Mouse (Mus musculus) brain, embryonic 14.5 days (tissue): ENCODE measurements around the gene Stxbp3. TPM values are rescaled to one million over a fixed set of nuclear protein-coding genes. Genes with fewer than 3 reads are reported as not detected.

Source experiments
- DNase-seq: peaks from one replicate; pipeline ENCODE4 v3.0.0-alpha.2; 2011; ENCODE audit warnings: low read depth
- CTCF ChIP-seq: fragments of 200-500 bp; IDR thresholded peaks from 2 replicates; pipeline ENCODE4 v1.5.1; 2012; ENCODE audit warnings: inconsistent platforms, mild to moderate bottlenecking, moderate library complexity, borderline replicate concordance; ENCODE audit not compliant: insufficient read depth, insufficient read length; ENCODE audit errors: extremely low read depth
- POLR2A ChIP-seq: fragments of 200-500 bp; IDR thresholded peaks from 2 replicates; pipeline ENCODE4 v1.6.1; 2012; ENCODE audit warnings: mild to moderate bottlenecking, inconsistent platforms, borderline replicate concordance; ENCODE audit not compliant: poor library complexity, insufficient read depth, insufficient read length, severe bottlenecking; ENCODE audit errors: extremely low read depth
- polyA plus RNA-seq: library from polyadenylated mRNA; depleted of rRNA; stranded (reverse); fragments of >200 nt; gene quantifications from 2 replicates; pipeline ENCODE4 v1.2.3, GENCODE M21; 2012

Gene Stxbp3
- polyA plus RNA-seq, 1 experiment, result 11.8 TPM

- no peak for TF ChIP-seq POLR2A
- TF ChIP-seq CTCF, result no peak
- no peak for DNase-seq
Observed at GRCm38 (mm10) chr3:108766943-108767342, 73.4 kb downstream of the Stxbp3 start.

- DNase-seq, result no peak
- TF ChIP-seq POLR2A, result no peak
- TF ChIP-seq CTCF, result no peak
Observed at GRCm38 (mm10) chr3:108765476-108765875, 74.8 kb downstream of the Stxbp3 start.

GRCm38 (mm10) chr3:108764976-108765375, 75.3 kb downstream of the Stxbp3 start:
- DNase-seq, result peak; percentile 23
- no peak for TF ChIP-seq POLR2A

GRCm38 (mm10) chr3:108763691-108764090, 76.6 kb downstream of the Stxbp3 start:
- no peak for DNase-seq
- TF ChIP-seq POLR2A, result no peak
- no peak for TF ChIP-seq CTCF

GRCm38 (mm10) chr3:108762597-108763111, 77.7 kb downstream of the Stxbp3 start:
- no peak for TF ChIP-seq POLR2A
- no peak for TF ChIP-seq CTCF
- DNase-seq, result peak; percentile 12

- TF ChIP-seq CTCF, result no peak
- no peak for TF ChIP-seq POLR2A
- no peak for DNase-seq
Observed at GRCm38 (mm10) chr3:108759566-108760420, 80.5 kb downstream of the Stxbp3 start.

GRCm38 (mm10) chr3:108757570-108757969, 82.8 kb downstream of the Stxbp3 start:
- peak; percentile 12 for DNase-seq
- no peak for TF ChIP-seq CTCF
- no peak for TF ChIP-seq POLR2A

GRCm38 (mm10) chr3:108756131-108756530, 84.2 kb downstream of the Stxbp3 start:
- TF ChIP-seq CTCF, result no peak
- no peak for TF ChIP-seq POLR2A
- no peak for DNase-seq

GRCm38 (mm10) chr3:108755542-108755941, 84.8 kb downstream of the Stxbp3 start:
- no peak for DNase-seq

GRCm38 (mm10) chr3:108754541-108754940, 85.8 kb downstream of the Stxbp3 start:
- no peak for DNase-seq
- TF ChIP-seq POLR2A (no peak), CTCF (no peak)

More at GRCm38 (mm10) chr3:108755542-108755941, 84.8 kb downstream of the Stxbp3 start:
- TF ChIP-seq POLR2A, result no peak
- TF ChIP-seq CTCF, result no peak

- no peak for DNase-seq
Observed at GRCm38 (mm10) chr3:108751691-108752090, 88.6 kb downstream of the Stxbp3 start.

GRCm38 (mm10) chr3:108751061-108751460, 89.3 kb downstream of the Stxbp3 start:
- TF ChIP-seq POLR2A (no peak), CTCF (no peak)
- DNase-seq, result no peak

More at GRCm38 (mm10) chr3:108751691-108752090, 88.6 kb downstream of the Stxbp3 start:
- TF ChIP-seq POLR2A (no peak), CTCF (no peak)
